ENCODE assay signal across 21 mouse cellular contexts in genomic region chr3:43218726-43219125, GRCm38 (mm10).
"Had no signal": no experiment of that assay in that cellular context is flagged by ENCODE, and none has a peak within 500 bp of the region (broad histone marks: within the 10 kb centered on the region; RNA-seq: fewer than 3 reads in every experiment).

No protein-coding gene starts in this region.

- H3K9ac ChIP-seq: limb, embryonic 13.5 days; liver, embryonic 12.5 days; liver, embryonic 15.5 days; lung, embryonic 15.5 days had no signal

- H3K27ac ChIP-seq: kidney, postnatal 0 days; layer of hippocampus, adult 2 months; limb, embryonic 10.5 days; limb, embryonic 13.5 days; liver, embryonic 12.5 days; liver, embryonic 15.5 days; lung, embryonic 15.5 days; stomach, postnatal 0 days had no signal

- H3K4me3 ChIP-seq: layer of hippocampus, adult 2 months; limb, embryonic 10.5 days; limb, embryonic 13.5 days; liver, embryonic 12.5 days; liver, embryonic 15.5 days; lung, embryonic 15.5 days had no signal

- H3K27me3 ChIP-seq: limb, embryonic 13.5 days; liver, embryonic 12.5 days; liver, embryonic 15.5 days; lung, embryonic 15.5 days had no signal

- H3K4me1 ChIP-seq: limb, embryonic 10.5 days; limb, embryonic 13.5 days; liver, embryonic 12.5 days; liver, embryonic 15.5 days; lung, embryonic 15.5 days had no signal

- H3K9me3 ChIP-seq: limb, embryonic 10.5 days; limb, embryonic 13.5 days; liver, embryonic 12.5 days; liver, embryonic 15.5 days; lung, embryonic 15.5 days had no signal

- DNase-seq: kidney, adult 9 months; kidney, postnatal 25 days; layer of hippocampus, adult 9-11 months; liver; lung, adult 18-20 months; lung, postnatal 10 days; lung, postnatal 4 days; midbrain, embryonic 14.5 days; right cerebral cortex, adult 18-20 months; right cerebral cortex, postnatal 14 days; right cerebral cortex, postnatal 4 days; thymus, adult 2 months; thymus, postnatal 25 days had no signal

- H3K36me3 ChIP-seq: limb, embryonic 10.5 days; limb, embryonic 13.5 days; liver, embryonic 12.5 days; liver, embryonic 15.5 days; lung, embryonic 15.5 days had no signal
